Mouse (Mus musculus) brain, embryonic 14.5 days (tissue): ENCODE measurements around the gene Rufy3.

Experiments used
- CTCF ChIP-seq: fragments of 200-500 bp; IDR thresholded peaks from 2 replicates; pipeline ENCODE4 v1.5.1; 2012; ENCODE audit warnings: inconsistent platforms, mild to moderate bottlenecking, moderate library complexity, borderline replicate concordance; ENCODE audit not compliant: insufficient read depth, insufficient read length; ENCODE audit errors: extremely low read depth
- POLR2A ChIP-seq: fragments of 200-500 bp; IDR thresholded peaks from 2 replicates; pipeline ENCODE4 v1.6.1; 2012; ENCODE audit warnings: mild to moderate bottlenecking, inconsistent platforms, borderline replicate concordance; ENCODE audit not compliant: poor library complexity, insufficient read depth, insufficient read length, severe bottlenecking; ENCODE audit errors: extremely low read depth

- no peak for TF ChIP-seq POLR2A
- TF ChIP-seq CTCF: no peak
Measured at GRCm38 (mm10) chr5:88574829-88575228, 10.0 kb downstream of the Rufy3 start.
